Mouse (Mus musculus): ENCODE results near the gene Cldn34b4.

Gene Cldn34b4

GRCm38 (mm10) chrX:76393050-76393449 is at the start of gene Cldn34b4:
Cldn34b4 (plus strand) TSS chrX:76393350.
- DNase-seq: no peak

Measured in embryo, embryonic 11 days (tissue).